Mouse (Mus musculus): ENCODE data around the gene Aar2. TPM values are rescaled to one million over a fixed set of nuclear protein-coding genes. Genes with fewer than 3 reads are reported as not detected.
A peak's percentile ranks its signal among the peaks of the same experiment; 100 is the strongest.

Gene Aar2
- polyA plus RNA-seq (2012; rRNA removed) = 41.4 and 43.2 TPM in 2 replicates

GRCm38 (mm10) chr2:156547123-156547891, at the start of gene Aar2:
Aar2 (plus strand) TSS chr2:156547584.
- WGBS = 3% methylated on average over 39 of the region's 39 CpGs
- no peak for TF ChIP-seq CTCF (IDR thresholded peaks at IDR 0.05; ENCODE audit: borderline replicate concordance, insufficient read depth, low read depth, low read length)
- TF ChIP-seq POLR2A (IDR thresholded peaks at IDR 0.05; ENCODE audit: borderline replicate concordance, insufficient read depth, low read length) = peak; percentile 94
- H3K27me3 ChIP-seq (ENCODE audit: control insufficient read depth, insufficient read depth, low read length) = no peaks in the 10 kb centered on the region

GRCm38 (mm10) chr2:156497915-156498314, 49.5 kb upstream of the Aar2 start:
- peak; percentile 89 for TF ChIP-seq CTCF (IDR thresholded peaks at IDR 0.05; ENCODE audit: borderline replicate concordance, insufficient read depth, low read depth, low read length)
- no peak for TF ChIP-seq POLR2A (IDR thresholded peaks at IDR 0.05; ENCODE audit: borderline replicate concordance, insufficient read depth, low read length)
- peak; percentile 70 to 80 for DNase-seq
- H3K4me3 ChIP-seq (replicated peaks; ENCODE audit: insufficient read depth, low read depth, low read length) = no peak overlapping the region
- 70% methylated on average over 5 of the region's 5 CpGs for WGBS
- no peaks in the 10 kb centered on the region for H3K27me3 ChIP-seq (ENCODE audit: control insufficient read depth, insufficient read depth, low read length)
- H3K4me1 ChIP-seq (ENCODE audit: control insufficient read depth, insufficient read depth, low read length) = peaks cover 59% of the 10 kb centered on the region
- peak overlapping the region; percentile 16; the same call in 1 of the 2 replicates for H3K27ac ChIP-seq (ENCODE audit: insufficient read depth, low read length)

More at GRCm38 (mm10) chr2:156547123-156547891, at the start of gene Aar2:
- DNase-seq = peak; percentile 82 to 90
- H3K4me1 ChIP-seq (ENCODE audit: control insufficient read depth, insufficient read depth, low read length) = peaks cover 3% of the 10 kb centered on the region
- H3K4me3 ChIP-seq (replicated peaks; ENCODE audit: insufficient read depth, low read depth, low read length) = peak within 1 kb of the TSS; percentile 93
- peak within 1 kb of the TSS; percentile 12; the same call in 1 of the 2 replicates for H3K27ac ChIP-seq (ENCODE audit: insufficient read depth, low read length)

- 8% methylated on average over 1 of the region's 1 CpGs for WGBS
- no peak for DNase-seq
- no peak overlapping the region for H3K4me3 ChIP-seq (replicated peaks; ENCODE audit: insufficient read depth, low read depth, low read length)
- no peaks in the 10 kb centered on the region for H3K27me3 ChIP-seq (ENCODE audit: control insufficient read depth, insufficient read depth, low read length)
- peaks cover 30% of the 10 kb centered on the region for H3K4me1 ChIP-seq (ENCODE audit: control insufficient read depth, insufficient read depth, low read length)
- TF ChIP-seq CTCF (IDR thresholded peaks at IDR 0.05; ENCODE audit: borderline replicate concordance, insufficient read depth, low read depth, low read length) (no peak), POLR2A (IDR thresholded peaks at IDR 0.05; ENCODE audit: borderline replicate concordance, insufficient read depth, low read length) (no peak)
- H3K27ac ChIP-seq (ENCODE audit: insufficient read depth, low read length) = no peak overlapping the region
These were observed 46.4 kb upstream of the Aar2 start for GRCm38 (mm10) chr2:156501025-156501424.

GRCm38 (mm10) chr2:156505533-156505932, 41.9 kb upstream of the Aar2 start:
- DNase-seq = no peak
- no peak for TF ChIP-seq CTCF (IDR thresholded peaks at IDR 0.05; ENCODE audit: borderline replicate concordance, insufficient read depth, low read depth, low read length)
- TF ChIP-seq POLR2A (IDR thresholded peaks at IDR 0.05; ENCODE audit: borderline replicate concordance, insufficient read depth, low read length) = no peak
- no peak overlapping the region for H3K27ac ChIP-seq (ENCODE audit: insufficient read depth, low read length)
- H3K4me1 ChIP-seq (ENCODE audit: control insufficient read depth, insufficient read depth, low read length) = peaks cover 6% of the 10 kb centered on the region
- no peak overlapping the region for H3K4me3 ChIP-seq (replicated peaks; ENCODE audit: insufficient read depth, low read depth, low read length)
- no peaks in the 10 kb centered on the region for H3K27me3 ChIP-seq (ENCODE audit: control insufficient read depth, insufficient read depth, low read length)
- WGBS = 58% methylated on average over 13 of the region's 13 CpGs

- H3K4me3 ChIP-seq (replicated peaks; ENCODE audit: insufficient read depth, low read depth, low read length) = no peak overlapping the region
- 87% methylated on average over 7 of the region's 7 CpGs for WGBS
- TF ChIP-seq POLR2A (IDR thresholded peaks at IDR 0.05; ENCODE audit: borderline replicate concordance, insufficient read depth, low read length) = no peak
- TF ChIP-seq CTCF (IDR thresholded peaks at IDR 0.05; ENCODE audit: borderline replicate concordance, insufficient read depth, low read depth, low read length) = no peak
- no peak overlapping the region for H3K27ac ChIP-seq (ENCODE audit: insufficient read depth, low read length)
- DNase-seq = no peak
- H3K4me1 ChIP-seq (ENCODE audit: control insufficient read depth, insufficient read depth, low read length) = peaks cover 6% of the 10 kb centered on the region; the same call in 1 of the 2 replicates
- H3K27me3 ChIP-seq (ENCODE audit: control insufficient read depth, insufficient read depth, low read length) = no peaks in the 10 kb centered on the region
These were observed 35.4 kb upstream of the Aar2 start for GRCm38 (mm10) chr2:156512028-156512427.

GRCm38 (mm10) chr2:156512561-156512960, 34.8 kb upstream of the Aar2 start:
- DNase-seq = no peak
- no peak for TF ChIP-seq CTCF (IDR thresholded peaks at IDR 0.05; ENCODE audit: borderline replicate concordance, insufficient read depth, low read depth, low read length)
- no peak for TF ChIP-seq POLR2A (IDR thresholded peaks at IDR 0.05; ENCODE audit: borderline replicate concordance, insufficient read depth, low read length)
- H3K27ac ChIP-seq (ENCODE audit: insufficient read depth, low read length) = no peak overlapping the region
- no peak overlapping the region for H3K4me3 ChIP-seq (replicated peaks; ENCODE audit: insufficient read depth, low read depth, low read length)
- no peaks in the 10 kb centered on the region for H3K27me3 ChIP-seq (ENCODE audit: control insufficient read depth, insufficient read depth, low read length)
- H3K4me1 ChIP-seq (ENCODE audit: control insufficient read depth, insufficient read depth, low read length) = peaks cover 6% of the 10 kb centered on the region; the same call in 1 of the 2 replicates
- WGBS = 28% methylated on average over 6 of the region's 6 CpGs

- H3K27ac ChIP-seq (ENCODE audit: insufficient read depth, low read length) = no peak overlapping the region
- no peaks in the 10 kb centered on the region for H3K27me3 ChIP-seq (ENCODE audit: control insufficient read depth, insufficient read depth, low read length)
- peaks cover 6% of the 10 kb centered on the region; the same call in 1 of the 2 replicates for H3K4me1 ChIP-seq (ENCODE audit: control insufficient read depth, insufficient read depth, low read length)
- TF ChIP-seq CTCF (IDR thresholded peaks at IDR 0.05; ENCODE audit: borderline replicate concordance, insufficient read depth, low read depth, low read length) = no peak
- no peak for TF ChIP-seq POLR2A (IDR thresholded peaks at IDR 0.05; ENCODE audit: borderline replicate concordance, insufficient read depth, low read length)
- no peak overlapping the region for H3K4me3 ChIP-seq (replicated peaks; ENCODE audit: insufficient read depth, low read depth, low read length)
- 77% methylated on average over 9 of the region's 9 CpGs for WGBS
- DNase-seq = no peak
These were observed 32.3 kb upstream of the Aar2 start for GRCm38 (mm10) chr2:156515102-156515501.

Data from cerebellum, adult 2 months (tissue).